Mouse (Mus musculus): Measurements from ENCODE around the gene Abcd3. TPM values are rescaled to one million over a fixed set of nuclear protein-coding genes. Genes with fewer than 3 reads are reported as not detected.

Abcd3 gene
- polyA plus RNA-seq, 1 experiment from 2014 or later, result 42.2 TPM

DNA sequence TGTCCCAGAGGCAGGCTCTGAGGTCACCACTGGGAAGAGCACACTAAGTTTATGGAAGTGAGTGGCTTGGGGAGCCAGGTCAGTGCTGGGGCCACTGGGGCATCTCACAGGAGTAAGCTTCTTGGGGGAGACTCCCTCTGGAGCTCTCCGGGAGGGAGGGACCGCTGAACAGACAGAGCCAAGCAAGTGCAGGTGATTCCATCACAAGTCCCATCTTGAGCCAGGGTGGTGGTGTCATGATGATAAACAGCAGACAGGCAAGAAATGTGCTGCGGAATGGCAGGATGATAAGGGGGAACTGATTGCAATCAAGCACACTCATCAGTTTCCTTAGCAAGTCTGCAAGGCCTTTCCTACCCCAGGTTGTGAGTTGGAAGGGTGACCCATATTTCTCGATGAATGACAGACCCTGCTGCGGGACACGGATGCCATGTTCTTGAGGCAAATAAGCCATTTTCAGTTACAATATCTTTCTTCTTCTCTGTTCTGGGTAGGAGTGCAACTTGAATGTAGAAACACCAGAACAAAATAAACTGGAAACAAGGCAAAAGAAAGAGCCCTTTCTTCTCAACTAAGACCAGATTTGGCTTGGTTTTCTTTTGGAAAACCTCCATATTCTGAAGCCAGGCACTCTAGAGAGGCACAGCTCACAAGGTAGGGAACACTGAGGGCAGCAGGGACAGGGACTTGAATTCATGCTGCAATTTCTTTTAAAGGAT, 99.2 kb downstream of the Abcd3 start:
- no peak for ATAC-seq (replicated peaks; ENCODE audit: insufficient number of reproducible peaks, low FRiP score, low TSS enrichment)
- Histone ChIP-seq H3K9ac (ENCODE audit: low read depth, low read length) (no peak overlapping the region), H3K9me3 (replicated peaks; ENCODE audit: control insufficient read depth, low read length) (no peaks in the 10 kb centered on the region), H3K4me1 (ENCODE audit: control insufficient read depth, insufficient read depth, low read length) (peaks cover 20% of the 10 kb centered on the region), H3K4me2 (no peak overlapping the region), H3K4me3 (ENCODE audit: low read depth, low read length) (no peak overlapping the region), H3K27me3 (ENCODE audit: control insufficient read depth, insufficient read depth, low read length) (no peaks in the 10 kb centered on the region), H3K27ac (ENCODE audit: low read depth, low read length) (no peak overlapping the region), H3K36me3 (ENCODE audit: control insufficient read depth, insufficient read depth, low read length) (no peaks in the 10 kb centered on the region)
- 50% methylated on average over 6 of the region's 6 CpGs for WGBS (ENCODE audit: insufficient replicate concordance)

DNA sequence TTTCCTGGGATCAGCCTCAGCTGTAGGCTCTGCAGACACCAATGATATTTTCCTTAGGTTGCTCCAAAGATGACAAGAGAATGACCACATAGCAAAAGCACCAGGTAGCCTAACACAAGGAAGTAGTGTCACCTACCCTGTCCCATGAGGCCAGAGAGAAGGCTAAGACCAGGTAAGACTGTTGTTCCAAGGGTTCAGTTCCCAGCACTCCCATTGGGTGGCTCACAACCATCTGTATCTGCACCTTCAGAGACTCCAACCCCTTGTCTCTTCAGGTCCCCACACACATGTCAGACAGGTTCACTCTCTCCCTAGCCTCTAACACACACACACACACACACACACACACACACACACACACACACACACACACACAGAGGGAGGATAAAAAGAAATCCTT, 99.8 kb downstream of the Abcd3 start:
- Histone ChIP-seq H3K36me3 (ENCODE audit: control insufficient read depth, insufficient read depth, low read length) (no peaks in the 10 kb centered on the region), H3K4me1 (ENCODE audit: control insufficient read depth, insufficient read depth, low read length) (peaks cover 20% of the 10 kb centered on the region), H3K27me3 (ENCODE audit: control insufficient read depth, insufficient read depth, low read length) (no peaks in the 10 kb centered on the region), H3K9ac (ENCODE audit: low read depth, low read length) (no peak overlapping the region), H3K9me3 (replicated peaks; ENCODE audit: control insufficient read depth, low read length) (no peaks in the 10 kb centered on the region), H3K27ac (ENCODE audit: low read depth, low read length) (no peak overlapping the region), H3K4me2 (no peak overlapping the region), H3K4me3 (ENCODE audit: low read depth, low read length) (no peak overlapping the region)
- no peak for ATAC-seq (replicated peaks; ENCODE audit: insufficient number of reproducible peaks, low FRiP score, low TSS enrichment)

DNA sequence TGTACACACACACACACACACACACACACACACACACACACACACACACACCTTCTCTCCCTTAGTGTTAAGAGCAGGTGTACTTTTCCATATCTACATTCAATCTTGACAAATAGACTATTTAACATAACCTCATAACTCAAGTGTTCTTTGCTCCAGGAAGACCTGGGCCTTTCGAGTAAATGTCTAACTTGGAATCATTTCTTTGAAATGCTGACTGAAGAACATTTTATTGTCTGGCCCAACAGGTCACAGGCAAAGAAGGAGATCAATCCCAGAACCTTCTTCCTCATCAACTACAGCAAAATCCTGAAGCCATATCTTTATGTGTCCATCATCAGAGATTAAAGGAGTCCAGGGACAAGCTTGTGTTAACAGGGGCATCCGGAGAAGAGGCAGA, 100.6 kb downstream of the Abcd3 start:
- Histone ChIP-seq H3K4me1 (ENCODE audit: control insufficient read depth, insufficient read depth, low read length) (peaks cover 20% of the 10 kb centered on the region), H3K4me3 (ENCODE audit: low read depth, low read length) (no peak overlapping the region), H3K27ac (ENCODE audit: low read depth, low read length) (no peak overlapping the region), H3K9ac (ENCODE audit: low read depth, low read length) (no peak overlapping the region), H3K9me3 (replicated peaks; ENCODE audit: control insufficient read depth, low read length) (no peaks in the 10 kb centered on the region), H3K36me3 (ENCODE audit: control insufficient read depth, insufficient read depth, low read length) (no peaks in the 10 kb centered on the region), H3K4me2 (no peak overlapping the region), H3K27me3 (ENCODE audit: control insufficient read depth, insufficient read depth, low read length) (no peaks in the 10 kb centered on the region)
- ATAC-seq (replicated peaks; ENCODE audit: insufficient number of reproducible peaks, low FRiP score, low TSS enrichment), result no peak
- 66% methylated on average over 2 of the region's 2 CpGs for WGBS (ENCODE audit: insufficient replicate concordance)

DNA sequence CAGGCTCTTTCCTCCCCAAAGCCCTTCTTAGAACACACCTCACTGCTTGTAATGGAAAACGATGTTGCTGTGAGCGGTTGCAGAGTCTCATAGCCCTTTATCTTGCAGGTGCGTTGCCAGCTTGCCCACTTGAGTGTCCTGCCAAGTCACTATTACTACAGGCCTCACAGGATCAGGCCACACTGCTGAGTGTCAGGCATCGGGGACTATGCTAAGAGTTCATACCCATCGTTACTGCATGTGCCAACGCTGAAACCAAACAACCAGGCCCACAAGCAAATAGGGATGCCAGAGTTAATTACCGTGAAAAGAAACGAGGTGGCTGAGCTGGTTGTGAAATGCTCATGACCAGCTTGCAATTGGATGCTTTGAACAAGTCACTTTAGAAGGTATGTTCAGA, 101.3 kb downstream of the Abcd3 start:
- Histone ChIP-seq H3K9me3 (replicated peaks; ENCODE audit: control insufficient read depth, low read length) (no peaks in the 10 kb centered on the region), H3K9ac (ENCODE audit: low read depth, low read length) (no peak overlapping the region), H3K36me3 (ENCODE audit: control insufficient read depth, insufficient read depth, low read length) (no peaks in the 10 kb centered on the region), H3K4me3 (ENCODE audit: low read depth, low read length) (no peak overlapping the region), H3K27me3 (ENCODE audit: control insufficient read depth, insufficient read depth, low read length) (no peaks in the 10 kb centered on the region), H3K27ac (ENCODE audit: low read depth, low read length) (no peak overlapping the region), H3K4me2 (peak overlapping the region; percentile 49; the same call in 1 of the 2 replicates), H3K4me1 (ENCODE audit: control insufficient read depth, insufficient read depth, low read length) (peaks cover 20% of the 10 kb centered on the region)
- ATAC-seq (replicated peaks; ENCODE audit: insufficient number of reproducible peaks, low FRiP score, low TSS enrichment), result no peak
- 73% methylated on average over 8 of the region's 8 CpGs for WGBS (ENCODE audit: insufficient replicate concordance)

DNA sequence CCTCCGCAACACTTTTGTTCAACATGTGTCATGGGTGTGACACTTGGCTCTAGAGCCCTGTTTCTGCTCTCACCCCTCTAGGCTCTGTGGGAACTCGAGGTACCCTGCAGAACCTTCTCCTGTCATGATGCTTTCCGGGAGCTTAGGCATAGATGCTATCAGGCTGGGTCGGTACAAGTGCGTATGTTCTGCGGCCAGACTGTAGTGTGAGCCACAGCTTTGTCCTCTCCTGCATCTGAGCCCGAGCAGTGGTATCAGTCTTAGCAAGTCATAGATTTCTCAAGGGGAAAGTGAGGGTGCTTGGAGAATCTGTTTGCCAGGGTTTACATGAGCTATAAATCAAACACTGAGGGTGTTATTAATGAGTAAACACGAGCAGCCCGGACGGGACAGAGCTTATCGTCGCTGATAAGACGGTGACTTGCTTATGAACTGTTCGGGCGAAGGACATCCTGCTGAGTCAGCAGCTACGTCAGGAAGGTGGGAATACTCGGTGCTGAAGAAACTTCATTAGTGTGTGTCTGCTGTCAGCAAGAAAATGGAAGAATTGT, 101.9 kb downstream of the Abcd3 start:
- Histone ChIP-seq H3K4me3 (ENCODE audit: low read depth, low read length) (peak overlapping the region; percentile 9; the same call in 1 of the 2 replicates), H3K4me2 (peak overlapping the region; percentile 49), H3K9me3 (replicated peaks; ENCODE audit: control insufficient read depth, low read length) (no peaks in the 10 kb centered on the region), H3K27me3 (ENCODE audit: control insufficient read depth, insufficient read depth, low read length) (no peaks in the 10 kb centered on the region), H3K9ac (ENCODE audit: low read depth, low read length) (0 out of 2 replicates have a peak overlapping the region, but pooled peaks have one; percentile 1), H3K36me3 (ENCODE audit: control insufficient read depth, insufficient read depth, low read length) (no peaks in the 10 kb centered on the region), H3K27ac (ENCODE audit: low read depth, low read length) (no peak overlapping the region), H3K4me1 (ENCODE audit: control insufficient read depth, insufficient read depth, low read length) (peaks cover 20% of the 10 kb centered on the region)
- no peak for ATAC-seq (replicated peaks; ENCODE audit: insufficient number of reproducible peaks, low FRiP score, low TSS enrichment)
- WGBS (ENCODE audit: insufficient replicate concordance), result 23% methylated on average over 17 of the region's 17 CpGs

DNA sequence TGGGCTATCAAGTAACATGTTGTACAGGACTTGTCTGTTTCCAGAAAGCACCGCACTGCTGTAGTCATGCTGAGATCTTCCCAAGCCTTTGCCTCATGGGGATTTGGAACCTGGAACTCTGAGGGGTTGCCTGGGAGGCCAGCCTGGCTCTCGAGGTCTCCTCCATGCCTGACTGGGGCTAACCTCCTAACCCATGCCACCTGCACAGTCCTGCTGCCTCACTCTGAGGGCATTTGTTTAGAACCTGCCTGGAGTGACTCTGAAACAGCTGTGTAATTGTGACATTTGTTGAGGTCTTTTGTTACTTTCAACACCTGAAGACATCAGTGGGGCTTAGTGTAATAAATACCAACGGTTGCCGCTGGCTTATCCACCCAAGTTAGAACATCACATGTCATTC, 102.9 kb downstream of the Abcd3 start:
- ATAC-seq (replicated peaks; ENCODE audit: insufficient number of reproducible peaks, low FRiP score, low TSS enrichment), result no peak
- WGBS (ENCODE audit: insufficient replicate concordance), result 68% methylated on average over 4 of the region's 4 CpGs
- no peak overlapping the region for H3K4me3 ChIP-seq (ENCODE audit: low read depth, low read length)

DNA sequence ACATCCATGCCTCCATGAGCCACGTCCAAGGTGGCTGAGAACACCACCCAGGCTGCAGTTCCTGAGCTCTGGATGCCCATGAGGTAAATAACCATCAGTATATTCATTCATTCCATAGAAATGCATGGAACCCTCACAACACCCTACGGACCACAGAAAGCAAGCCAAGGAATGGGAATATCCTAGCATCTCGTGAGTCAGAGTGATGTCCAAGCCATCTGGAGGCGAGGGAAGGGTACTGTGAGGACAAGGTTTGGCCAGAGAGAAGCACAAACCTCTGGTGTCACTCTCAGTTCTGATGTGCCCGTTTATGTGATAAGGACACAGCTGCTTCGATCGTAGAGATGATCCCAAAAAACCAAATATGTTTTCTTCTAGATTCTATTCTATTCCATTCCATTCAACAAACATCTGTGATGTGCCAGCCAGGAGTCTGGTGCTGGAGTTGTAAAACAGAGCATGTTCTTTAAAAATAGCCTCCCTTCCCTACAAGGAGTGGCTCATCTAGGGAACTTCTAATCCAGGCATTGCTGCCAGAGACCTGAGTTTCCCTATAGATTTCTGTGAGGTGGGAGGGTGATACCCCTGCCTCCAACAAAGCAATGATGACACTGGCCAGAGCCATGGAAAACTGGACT, 104.1 kb downstream of the Abcd3 start:
- WGBS (ENCODE audit: insufficient replicate concordance), result 78% methylated on average over 7 of the region's 7 CpGs
- Histone ChIP-seq H3K4me3 (ENCODE audit: low read depth, low read length) (no peak overlapping the region), H3K4me2 (no peak overlapping the region), H3K4me1 (ENCODE audit: control insufficient read depth, insufficient read depth, low read length) (peaks cover 23% of the 10 kb centered on the region), H3K27me3 (ENCODE audit: control insufficient read depth, insufficient read depth, low read length) (no peaks in the 10 kb centered on the region), H3K9ac (ENCODE audit: low read depth, low read length) (no peak overlapping the region), H3K36me3 (ENCODE audit: control insufficient read depth, insufficient read depth, low read length) (no peaks in the 10 kb centered on the region), H3K27ac (ENCODE audit: low read depth, low read length) (0 out of 2 replicates have a peak overlapping the region, but pooled peaks have one; percentile 62), H3K9me3 (replicated peaks; ENCODE audit: control insufficient read depth, low read length) (no peaks in the 10 kb centered on the region)
- no peak for ATAC-seq (replicated peaks; ENCODE audit: insufficient number of reproducible peaks, low FRiP score, low TSS enrichment)

More for the DNA sequence above, 102.9 kb downstream of the Abcd3 start:
- Histone ChIP-seq H3K9me3 (replicated peaks; ENCODE audit: control insufficient read depth, low read length) (no peaks in the 10 kb centered on the region), H3K4me2 (no peak overlapping the region), H3K36me3 (ENCODE audit: control insufficient read depth, insufficient read depth, low read length) (no peaks in the 10 kb centered on the region), H3K9ac (ENCODE audit: low read depth, low read length) (no peak overlapping the region), H3K27ac (ENCODE audit: low read depth, low read length) (no peak overlapping the region), H3K27me3 (ENCODE audit: control insufficient read depth, insufficient read depth, low read length) (no peaks in the 10 kb centered on the region), H3K4me1 (ENCODE audit: control insufficient read depth, insufficient read depth, low read length) (peaks cover 20% of the 10 kb centered on the region)

Measured in heart, embryonic 11.5 days (tissue).